Mouse (Mus musculus) right cerebral cortex, postnatal 25 days (tissue): Measurements from ENCODE around the gene Lrmp.

ENCODE experiments used
- DNase-seq: peaks from one replicate; pipeline ENCODE4 v3.0.0; 2022

Gene Lrmp

GRCm38 (mm10) chr6:145139776-145140475 is 24.5 kb downstream of the Lrmp start:
- DNase-seq: no peak

GRCm38 (mm10) chr6:145140706-145141105 is 25.3 kb downstream of the Lrmp start:
- no peak for DNase-seq

- DNase-seq: no peak
Observed at GRCm38 (mm10) chr6:145141827-145142226, 26.4 kb downstream of the Lrmp start.

GRCm38 (mm10) chr6:145145173-145145572 is 29.7 kb downstream of the Lrmp start:
- DNase-seq: no peak

GRCm38 (mm10) chr6:145147716-145148115 is 32.3 kb downstream of the Lrmp start:
- DNase-seq: no peak

GRCm38 (mm10) chr6:145149054-145149453 is 33.6 kb downstream of the Lrmp start:
- DNase-seq: no peak

- DNase-seq: no peak
Observed at GRCm38 (mm10) chr6:145158619-145159018, 43.2 kb downstream of the Lrmp start.

GRCm38 (mm10) chr6:145160581-145160980 is 45.1 kb downstream of the Lrmp start:
- DNase-seq: no peak

- DNase-seq: no peak
Observed at GRCm38 (mm10) chr6:145171892-145172606, 56.6 kb downstream of the Lrmp start.

GRCm38 (mm10) chr6:145173781-145174191 is 58.3 kb downstream of the Lrmp start:
- DNase-seq: no peak

- DNase-seq: no peak
Observed at GRCm38 (mm10) chr6:145175571-145175981, 60.1 kb downstream of the Lrmp start.

GRCm38 (mm10) chr6:145176474-145176873 is 61.0 kb downstream of the Lrmp start:
- no peak for DNase-seq

GRCm38 (mm10) chr6:145179665-145180064 is 64.2 kb downstream of the Lrmp start:
- DNase-seq: no peak

GRCm38 (mm10) chr6:145182044-145182443 is 66.6 kb downstream of the Lrmp start:
- no peak for DNase-seq

- DNase-seq: no peak
Observed at GRCm38 (mm10) chr6:145186096-145186495, 70.6 kb downstream of the Lrmp start.

- DNase-seq: peak; percentile 68
Observed at GRCm38 (mm10) chr6:145187093-145188088, 71.9 kb downstream of the Lrmp start.

GRCm38 (mm10) chr6:145193038-145193437 is 77.6 kb downstream of the Lrmp start:
- DNase-seq: no peak

GRCm38 (mm10) chr6:145193446-145193845 is 78.0 kb downstream of the Lrmp start:
- no peak for DNase-seq

GRCm38 (mm10) chr6:145197949-145198686 is 82.7 kb downstream of the Lrmp start:
- no peak for DNase-seq

- no peak for DNase-seq
Observed at GRCm38 (mm10) chr6:145202432-145203125, 87.1 kb downstream of the Lrmp start.

GRCm38 (mm10) chr6:145204440-145204839 is 89.0 kb downstream of the Lrmp start:
- DNase-seq: no peak

GRCm38 (mm10) chr6:145205142-145205541 is 89.7 kb downstream of the Lrmp start:
- DNase-seq: no peak
